Mouse (Mus musculus): ENCODE measurements at regions not wholly inside any gene's neighbourhood (a gene's known extent, or its start where the extent isn't known, plus 50 kb on each side); places are given as distances from the start of the nearest gene placed in this dataset.

DNA sequence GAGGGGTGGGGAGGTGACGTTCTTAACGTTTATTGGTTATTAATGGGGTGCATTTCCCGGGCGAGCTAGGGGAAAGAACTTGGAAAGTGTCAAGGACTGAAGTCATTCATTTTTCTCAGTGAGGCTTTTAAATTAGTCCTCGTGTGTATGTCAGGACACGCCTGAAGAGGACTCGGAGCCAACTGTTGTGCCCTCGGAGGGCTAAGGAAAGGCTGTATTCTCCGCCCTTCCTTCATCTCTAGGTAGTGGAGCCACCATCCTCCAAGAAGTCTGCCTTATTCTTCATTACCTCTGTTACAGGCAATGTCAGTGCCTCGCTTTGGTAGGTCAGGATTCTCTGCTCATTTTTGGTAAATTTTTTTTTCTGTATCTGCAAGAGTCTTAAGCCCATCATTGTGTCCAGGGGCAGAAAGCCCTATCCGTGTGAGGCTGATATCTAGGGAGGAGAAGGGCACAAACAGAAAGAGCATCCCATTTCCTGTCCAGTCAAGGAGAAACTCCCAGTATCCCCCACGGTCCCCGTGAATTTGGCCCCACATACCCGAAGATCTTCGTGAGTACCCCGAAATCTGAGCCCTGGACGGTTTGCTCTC is 84.2 kb upstream of the Calm2 start:
- peak; percentile 35; the same call in 1 of the 2 replicates for ATAC-seq (replicated peaks; ENCODE audit: low FRiP score, poor library complexity, severe bottlenecking)

DNA sequence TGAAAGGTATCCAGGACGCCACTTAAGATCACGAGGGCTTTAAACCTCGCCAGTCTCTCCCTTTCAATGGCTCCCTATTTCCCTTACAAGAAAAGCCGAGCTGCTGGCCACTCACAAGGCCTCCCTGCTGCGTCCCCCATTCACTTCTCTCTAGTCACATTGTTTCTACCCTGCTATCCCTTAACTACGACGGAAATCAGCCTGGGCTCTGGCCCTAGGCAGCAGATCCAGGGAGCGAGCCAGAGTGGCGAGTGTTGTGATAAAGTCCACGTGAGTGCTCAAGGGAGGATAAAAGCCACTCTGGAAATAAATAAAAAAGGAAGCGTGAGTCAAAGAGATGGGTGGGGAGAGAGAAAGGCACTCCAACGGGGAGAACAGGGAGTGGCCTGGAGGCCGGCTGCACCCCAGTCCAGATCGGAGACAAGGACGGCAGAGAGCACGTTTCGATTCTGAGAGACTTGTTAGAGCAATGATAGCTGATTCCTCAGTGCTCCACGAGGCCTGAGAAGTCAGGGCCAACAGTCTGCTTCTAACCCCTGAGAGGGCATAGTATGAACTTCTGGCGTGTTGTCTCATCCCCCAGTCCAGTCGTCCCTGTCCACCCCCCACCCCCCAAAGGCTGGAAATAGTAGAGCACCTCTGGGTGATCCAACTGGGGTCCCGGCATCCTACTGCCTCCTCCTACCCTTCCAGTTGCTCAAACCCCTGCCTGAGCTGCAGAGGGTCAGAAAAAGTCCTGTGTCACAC is 84.8 kb upstream of the Calm2 start:
- no peak for ATAC-seq (replicated peaks; ENCODE audit: low FRiP score, poor library complexity, severe bottlenecking)

DNA sequence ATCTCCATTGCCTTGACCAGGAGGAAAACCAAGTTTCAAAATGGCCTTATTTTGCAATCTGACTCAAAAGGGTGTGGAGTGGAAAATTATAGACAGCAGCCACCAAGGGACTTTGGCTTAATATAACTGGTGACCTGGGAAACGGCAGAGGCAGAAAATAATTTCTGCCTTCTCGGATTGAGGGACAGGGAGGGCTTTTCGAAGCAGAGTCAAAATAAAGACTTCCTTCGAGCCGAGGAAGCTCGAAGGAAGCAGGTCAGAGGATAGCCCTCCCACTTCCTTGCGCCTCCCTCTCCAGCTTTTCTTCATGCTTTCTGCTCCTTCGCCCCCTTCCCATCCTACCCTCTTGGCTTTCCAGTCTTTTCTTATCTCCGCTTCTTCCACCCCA is 85.4 kb upstream of the Calm2 start:
- no peak for ATAC-seq (replicated peaks; ENCODE audit: low FRiP score, poor library complexity, severe bottlenecking)

DNA sequence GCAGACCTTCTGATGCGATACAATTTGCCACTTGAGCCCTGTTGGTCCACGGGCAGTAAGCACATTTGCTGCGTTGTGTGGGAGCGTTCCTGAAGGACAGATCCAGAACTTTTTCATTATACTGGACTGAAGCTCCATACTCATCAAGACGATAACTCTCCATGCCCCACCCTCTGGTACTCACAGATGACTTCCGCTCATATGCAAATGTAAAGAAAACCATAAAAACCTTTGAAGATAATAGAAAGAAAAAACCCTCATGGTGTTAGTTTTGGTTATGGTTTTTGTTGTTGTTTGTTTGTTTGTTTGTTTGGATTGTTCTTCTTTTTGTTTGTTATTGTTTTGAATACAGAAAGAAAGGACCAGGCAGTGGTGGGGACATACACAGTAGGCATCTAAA is 86.0 kb upstream of the Calm2 start:
- no peak for ATAC-seq (replicated peaks; ENCODE audit: low FRiP score, poor library complexity, severe bottlenecking)

DNA sequence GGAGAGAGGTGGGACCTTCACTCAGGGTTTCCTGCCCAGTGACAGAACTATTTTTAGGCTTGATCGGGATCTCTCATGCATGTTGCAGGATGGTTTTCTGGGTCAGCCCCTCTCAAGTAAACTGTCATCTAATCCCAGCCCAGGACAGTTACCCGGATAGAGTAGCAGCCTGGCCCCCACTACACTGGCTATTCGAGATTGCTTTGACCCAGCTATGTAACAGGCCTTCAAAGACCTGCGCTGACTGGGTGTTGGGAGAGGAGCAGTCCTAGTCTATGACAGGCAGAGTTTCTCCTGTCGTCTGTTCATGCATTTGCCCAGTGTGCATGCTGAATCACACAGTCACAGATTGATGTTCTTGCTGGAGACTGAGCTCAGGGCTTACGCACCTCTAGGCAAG is 86.2 kb upstream of the Epcam start:
- no peak for ATAC-seq (replicated peaks; ENCODE audit: low FRiP score, poor library complexity, severe bottlenecking)

DNA sequence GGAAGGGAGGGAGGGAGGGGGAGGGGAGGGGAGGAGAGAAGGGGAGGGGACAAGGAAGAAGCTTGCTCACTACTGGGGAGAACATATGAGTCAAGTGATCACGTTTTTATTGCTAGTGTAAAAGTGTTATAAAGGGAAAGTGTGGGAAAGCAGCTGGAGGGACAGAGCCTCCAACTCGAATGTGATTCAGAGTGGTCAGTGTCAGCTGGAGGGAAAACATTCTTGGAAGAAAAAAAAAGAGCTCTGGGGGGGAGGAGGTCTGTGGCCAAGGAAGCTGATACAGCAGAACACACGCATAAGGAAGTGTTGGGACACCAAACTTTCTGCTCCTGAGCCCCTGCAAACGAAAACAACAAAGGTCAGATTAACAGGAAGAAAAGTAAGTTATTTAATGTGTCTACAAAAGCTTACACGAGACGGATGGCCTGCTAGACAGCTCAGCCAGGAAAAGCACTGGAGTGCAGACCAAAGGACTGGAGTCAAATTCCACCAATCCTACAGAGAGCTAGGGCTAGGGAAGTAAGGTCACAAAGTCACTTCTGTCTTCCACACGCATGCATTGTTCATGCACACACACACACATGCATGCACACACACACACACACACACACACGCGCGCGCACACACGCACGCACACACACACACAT is 85.1 kb upstream of the Epcam start:
- ATAC-seq (replicated peaks; ENCODE audit: low FRiP score, poor library complexity, severe bottlenecking): no peak

DNA sequence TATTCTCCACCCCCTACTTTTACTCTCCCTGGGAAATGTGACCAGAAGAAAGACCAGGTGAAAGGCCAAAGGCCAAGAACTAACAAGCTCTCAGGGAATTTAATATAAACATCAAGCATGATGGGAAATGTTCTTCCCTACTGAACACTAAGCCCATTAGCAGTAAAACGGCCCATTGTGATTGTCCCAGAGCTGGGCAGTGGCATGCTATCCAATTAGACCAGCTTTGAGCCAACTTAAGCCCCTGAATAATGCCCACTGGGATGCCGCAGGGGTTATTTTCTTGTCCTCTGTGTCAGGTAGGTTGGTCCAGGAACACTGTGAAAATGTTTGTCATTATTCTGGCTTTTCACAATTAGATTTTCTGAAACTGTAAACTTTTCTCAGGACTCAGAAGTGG is 81.2 kb upstream of the Epcam start:
- no peak for ATAC-seq (replicated peaks; ENCODE audit: low FRiP score, poor library complexity, severe bottlenecking)

DNA sequence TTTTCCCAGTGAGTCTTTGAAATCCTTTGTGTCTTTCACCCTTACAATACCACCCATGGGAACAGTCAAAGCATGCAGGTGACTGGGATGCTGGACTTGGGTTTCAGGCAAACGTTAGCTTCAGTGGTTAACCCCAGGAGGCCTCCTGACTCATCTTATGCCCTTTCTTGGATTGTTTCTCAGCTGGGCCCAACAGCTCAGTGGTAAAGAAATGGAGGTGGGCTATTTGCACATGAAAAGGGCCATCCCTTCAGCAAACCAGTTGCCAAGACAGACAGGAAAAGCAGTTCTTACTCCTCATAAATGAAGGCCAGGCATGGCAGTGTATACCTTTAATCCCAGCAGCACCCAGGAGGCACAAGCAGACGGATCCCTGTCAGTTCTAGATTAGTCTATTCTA is 77.4 kb upstream of the Epcam start:
- ATAC-seq (replicated peaks; ENCODE audit: low FRiP score, poor library complexity, severe bottlenecking): no peak

DNA sequence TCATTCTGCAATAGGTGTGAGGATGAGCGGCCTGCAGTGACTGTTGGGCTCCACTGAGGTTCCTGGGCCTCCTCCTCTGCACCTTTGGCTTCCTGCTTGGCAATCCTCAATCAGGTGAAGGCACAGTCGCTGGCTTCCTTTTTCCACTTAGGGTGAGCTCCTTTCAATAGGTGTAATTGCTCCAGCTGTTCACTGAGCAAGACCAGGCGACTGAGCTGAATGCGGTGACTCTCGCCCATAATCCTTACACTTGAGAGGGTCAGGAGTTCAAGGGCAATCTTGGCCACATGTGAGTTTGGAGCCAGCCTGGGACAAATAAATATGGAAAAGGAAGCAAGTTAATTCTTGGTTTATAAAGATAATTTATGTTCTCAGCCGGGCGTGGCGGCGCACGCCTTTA is 76.1 kb upstream of the Epcam start:
- no peak for ATAC-seq (replicated peaks; ENCODE audit: low FRiP score, poor library complexity, severe bottlenecking)

DNA sequence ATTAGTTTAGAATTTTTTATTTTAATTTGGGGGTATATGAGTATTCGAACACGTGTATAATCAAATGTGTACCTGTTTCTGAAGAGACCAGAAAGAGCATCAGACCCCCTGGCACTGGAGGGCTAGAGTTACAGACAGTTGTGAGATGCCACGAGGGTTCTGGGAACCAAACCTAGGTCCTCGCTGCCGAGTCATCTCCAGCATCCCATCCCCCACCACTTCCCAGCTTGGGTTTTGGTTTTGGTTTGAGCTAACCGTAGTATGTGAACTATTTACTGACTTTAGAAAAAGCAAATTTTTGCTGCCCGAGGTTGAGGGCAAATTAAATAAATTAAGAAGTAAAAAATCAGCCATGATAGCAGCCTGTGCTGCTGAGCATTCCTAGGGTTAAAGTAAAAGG is 74.9 kb upstream of the Epcam start:
- no peak for ATAC-seq (replicated peaks; ENCODE audit: low FRiP score, poor library complexity, severe bottlenecking)

DNA sequence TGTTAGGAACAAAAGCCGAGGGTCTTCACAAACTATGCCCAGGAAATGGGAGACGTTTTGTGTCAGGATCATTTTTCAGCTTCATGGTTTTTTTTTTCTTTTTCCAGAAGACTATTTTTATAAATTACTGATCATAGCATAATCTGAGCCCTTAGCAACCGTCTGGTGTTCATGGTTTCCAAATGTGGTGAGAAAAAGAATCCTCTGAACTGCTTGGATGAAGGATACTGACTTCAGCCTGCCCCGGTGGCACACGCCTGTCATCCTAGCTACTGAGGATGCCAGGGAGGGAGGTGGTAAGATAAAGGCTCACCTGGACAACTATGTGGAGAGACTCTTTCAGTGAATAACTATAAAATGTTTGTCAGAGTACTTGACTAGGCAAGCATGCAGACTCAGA is 72.4 kb upstream of the Epcam start:
- no peak for ATAC-seq (replicated peaks; ENCODE audit: low FRiP score, poor library complexity, severe bottlenecking)

DNA sequence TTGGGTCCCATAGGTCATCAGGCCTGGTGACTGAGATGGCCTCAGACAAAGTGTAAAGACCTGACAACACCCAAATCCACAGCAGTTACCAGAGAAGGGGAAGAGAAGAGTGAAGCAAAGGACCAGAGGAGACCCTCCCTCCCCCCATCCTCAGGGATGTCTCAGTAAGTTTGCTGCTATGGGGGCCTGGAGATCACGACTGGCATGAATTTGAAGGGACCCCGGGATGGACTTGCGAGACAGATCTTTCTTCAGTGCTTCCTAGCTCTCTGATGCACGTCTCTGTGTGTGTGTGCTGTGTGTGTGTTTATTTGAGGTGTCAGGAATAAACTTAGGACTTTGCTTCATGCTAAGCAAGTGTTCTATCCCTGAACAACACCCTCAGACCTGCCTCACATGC is 70.1 kb upstream of the Epcam start:
- ATAC-seq (replicated peaks; ENCODE audit: low FRiP score, poor library complexity, severe bottlenecking): no peak

DNA sequence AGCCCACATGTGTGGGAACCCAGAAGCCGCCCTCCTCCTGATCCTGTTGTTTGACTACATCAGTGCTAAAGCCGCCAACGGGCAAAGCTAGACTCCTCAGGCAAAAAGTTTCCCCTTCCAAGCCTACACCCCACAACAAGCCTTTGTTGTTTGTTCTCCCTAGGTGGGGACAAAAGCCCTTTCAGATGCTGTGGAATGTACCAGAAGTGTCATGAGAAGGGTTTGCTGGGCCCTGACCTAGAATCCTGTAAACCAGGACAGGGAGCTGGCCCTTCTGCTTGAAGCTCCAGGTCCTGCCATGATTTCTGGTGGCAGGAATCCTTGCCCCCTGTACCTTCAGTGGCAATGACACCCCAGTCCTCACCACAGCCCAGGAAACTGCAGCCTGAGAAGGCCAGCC is 69.5 kb upstream of the Epcam start:
- no peak for ATAC-seq (replicated peaks; ENCODE audit: low FRiP score, poor library complexity, severe bottlenecking)

DNA sequence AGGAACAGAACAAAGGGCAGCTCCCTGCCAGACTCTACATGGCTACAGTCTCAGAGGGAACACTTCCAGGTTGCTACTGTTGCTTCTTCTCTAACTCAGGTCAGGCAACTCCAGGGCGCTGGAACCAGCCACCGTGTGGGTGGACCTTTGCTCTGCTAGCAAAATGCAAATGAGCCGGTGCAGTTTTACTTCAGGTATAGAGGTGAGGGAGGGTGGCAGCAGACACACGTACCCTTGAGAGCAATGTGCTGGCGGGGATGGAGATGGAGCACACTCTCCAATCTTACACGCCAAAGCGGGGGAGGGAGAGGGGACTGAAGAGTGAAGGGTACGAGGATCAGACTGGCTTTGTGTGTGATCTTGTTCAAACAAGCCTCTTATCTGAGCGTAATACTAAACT is 68.8 kb upstream of the Epcam start:
- no peak for ATAC-seq (replicated peaks; ENCODE audit: low FRiP score, poor library complexity, severe bottlenecking)

DNA sequence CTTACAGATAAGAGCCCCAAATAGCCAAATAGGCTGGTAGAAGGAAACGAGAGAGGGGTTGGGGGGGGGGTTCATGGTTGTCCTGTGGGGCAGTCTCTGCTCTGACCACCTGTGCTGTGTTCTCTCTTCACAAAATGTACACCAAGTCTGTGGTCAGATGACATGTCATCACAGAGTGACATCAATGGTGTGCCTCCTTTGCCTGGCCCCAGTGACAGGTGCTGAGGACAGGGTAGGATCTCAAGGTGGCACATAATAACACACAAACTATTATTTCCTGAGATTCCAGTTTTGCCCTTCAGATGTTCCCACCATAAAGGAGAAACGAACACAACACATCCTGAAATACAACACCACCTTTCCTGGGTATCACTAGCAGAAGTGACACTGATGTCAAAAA is 68.3 kb upstream of the Epcam start:
- no peak for ATAC-seq (replicated peaks; ENCODE audit: low FRiP score, poor library complexity, severe bottlenecking)

DNA sequence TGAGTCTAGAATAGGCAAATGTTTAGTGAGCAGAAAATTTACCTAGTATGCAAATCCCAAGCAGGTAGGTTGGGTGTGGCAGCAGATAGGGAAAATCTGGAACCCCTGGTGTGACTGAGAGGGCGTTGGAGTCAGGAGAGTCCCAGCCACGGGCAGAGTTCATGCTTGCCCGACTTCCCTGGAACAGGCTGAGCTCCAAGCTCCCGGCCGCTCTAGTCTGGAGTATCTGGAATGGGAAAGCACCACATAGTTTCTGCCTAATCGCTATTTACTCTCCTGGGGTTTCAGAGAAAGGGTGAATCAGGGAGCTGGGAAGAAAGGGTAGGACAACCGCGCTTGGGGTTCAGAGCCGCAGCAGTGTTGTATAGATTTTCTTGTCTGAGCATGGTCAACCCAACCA is 65.8 kb upstream of the Epcam start:
- no peak for ATAC-seq (replicated peaks; ENCODE audit: low FRiP score, poor library complexity, severe bottlenecking)

DNA sequence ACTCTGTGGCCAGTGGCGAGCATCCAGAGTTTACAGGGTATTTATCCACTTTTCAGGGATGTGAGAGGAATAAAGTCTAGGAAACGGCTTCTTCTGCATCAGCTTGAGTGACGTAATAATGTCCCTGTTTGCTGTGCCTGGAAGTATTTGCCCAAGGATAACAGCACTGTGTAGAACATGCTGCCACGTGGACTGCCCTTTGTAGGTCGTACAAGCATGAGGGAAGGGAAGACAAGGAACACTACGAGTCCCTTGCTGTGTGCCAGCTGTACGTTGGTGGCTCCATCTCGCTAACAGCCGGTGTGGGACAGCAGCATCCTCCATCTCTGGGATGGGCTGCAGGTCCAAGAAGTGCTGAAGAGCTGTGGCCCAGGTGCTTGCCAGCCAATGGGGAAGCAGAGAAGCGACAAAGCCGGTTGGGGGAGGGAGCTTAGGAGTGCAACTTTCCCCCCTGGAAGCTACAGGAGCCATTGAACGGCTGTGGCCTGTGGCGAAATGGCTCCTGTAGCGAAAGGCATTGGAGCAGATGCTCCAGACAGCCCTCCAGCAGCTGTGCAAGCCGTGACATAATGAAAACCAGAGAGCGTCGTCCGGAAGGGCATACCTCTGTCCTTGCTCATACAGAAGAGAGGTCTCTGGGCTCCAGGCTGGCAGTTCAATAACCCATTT is 65.0 kb upstream of the Epcam start:
- ATAC-seq (replicated peaks; ENCODE audit: low FRiP score, poor library complexity, severe bottlenecking): no peak

DNA sequence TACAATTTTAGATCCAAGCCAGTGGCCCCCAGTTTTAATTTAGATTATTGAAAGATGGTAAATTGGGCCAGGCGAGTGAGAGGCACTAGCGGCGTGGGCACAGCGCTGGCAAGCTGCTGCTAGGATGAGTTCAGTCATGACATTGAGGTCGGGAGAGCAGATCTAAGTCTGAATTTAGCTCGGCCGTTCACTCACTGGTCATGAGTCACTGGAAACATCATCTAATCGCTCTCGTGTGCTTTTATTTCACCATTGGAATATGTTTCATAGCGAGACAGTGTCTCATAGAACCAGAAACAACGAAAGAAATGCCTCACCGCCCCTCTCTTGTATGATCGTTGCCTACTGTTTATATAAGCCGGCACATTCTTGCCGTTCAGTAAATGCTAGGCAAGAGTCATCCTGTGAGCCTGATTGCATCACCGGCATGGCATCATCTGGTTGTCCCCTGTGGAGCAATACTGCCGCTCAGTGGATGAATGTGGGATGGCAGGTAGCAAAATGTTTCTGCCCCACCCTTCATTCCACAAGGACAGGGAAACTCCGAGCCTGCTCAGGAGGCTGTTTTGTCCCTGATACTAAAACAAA is 64.3 kb upstream of the Epcam start:
- peak; percentile 68 for ATAC-seq (replicated peaks; ENCODE audit: low FRiP score, poor library complexity, severe bottlenecking)

DNA sequence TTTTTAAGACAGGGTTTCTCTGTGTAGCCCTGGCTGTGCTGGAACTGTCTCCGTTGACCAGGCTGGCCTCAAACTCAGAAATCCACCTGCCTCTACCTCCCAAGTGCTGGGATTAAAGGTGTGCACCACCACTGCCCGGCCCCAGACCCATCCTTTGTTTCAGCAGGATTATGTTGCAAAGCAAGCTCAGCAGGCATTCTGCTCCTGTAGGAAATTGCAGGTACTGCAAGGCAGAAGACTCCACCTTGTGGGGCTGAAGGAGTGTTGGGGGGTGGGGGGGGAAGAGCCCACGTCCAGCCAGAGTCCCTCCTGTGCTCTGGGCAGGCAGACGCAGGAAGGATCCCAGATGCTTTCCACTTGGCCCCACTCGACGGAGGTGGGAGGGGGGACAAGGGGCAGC is 52.2 kb upstream of the Epcam start:
- no peak for ATAC-seq (replicated peaks; ENCODE audit: low FRiP score, poor library complexity, severe bottlenecking)

DNA sequence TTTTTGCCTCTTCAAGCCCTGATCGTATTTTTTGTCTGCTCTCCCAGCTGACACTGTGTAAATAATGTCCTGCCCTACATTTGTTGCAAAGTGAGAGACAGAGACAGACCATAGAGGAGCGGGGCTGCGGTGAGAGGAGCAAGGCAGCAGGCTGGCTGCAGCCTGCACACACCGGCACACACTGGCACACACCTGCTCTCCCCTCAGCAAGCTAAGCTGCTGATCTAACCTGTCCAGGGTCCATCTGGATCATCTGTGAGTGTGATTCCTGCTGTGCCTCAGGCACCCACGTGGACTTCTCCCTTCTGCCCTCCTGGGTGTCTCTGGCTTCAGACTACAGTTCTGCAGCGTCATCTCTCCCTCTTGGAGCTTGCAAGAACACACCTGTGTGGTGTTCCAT is 50.4 kb upstream of the Epcam start:
- no peak for ATAC-seq (replicated peaks; ENCODE audit: low FRiP score, poor library complexity, severe bottlenecking)

All from erythroblast, adult 5-6 weeks (primary cell).